In the genomic region with DNA sequence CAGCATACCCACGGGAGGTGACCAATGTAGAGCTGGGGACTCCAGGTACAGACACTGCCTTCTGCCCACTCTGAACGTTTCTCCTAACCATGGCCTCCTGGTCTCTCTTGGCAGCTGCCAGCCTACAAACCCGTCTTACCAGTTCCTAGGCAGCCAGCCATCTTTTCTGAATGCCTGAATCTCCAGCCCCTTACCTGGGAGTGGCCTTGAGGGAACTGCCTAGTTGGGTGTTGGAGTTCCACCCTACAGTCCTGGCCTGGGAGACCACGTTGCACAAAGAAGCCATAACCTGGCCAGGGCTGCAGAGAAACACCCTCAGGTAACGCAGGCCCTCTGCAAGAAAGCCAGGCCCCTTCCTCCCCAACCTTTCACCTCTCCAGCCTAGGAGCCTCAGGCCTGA, we compare ENCODE assay signal across 10 mouse cellular contexts.
DNase-seq lines count a peak whose midpoint lies in the region; ATAC-seq and TF ChIP-seq lines count a peak whose summit lies in the region.
"Had no signal": no experiment of that assay in that cellular context is flagged by ENCODE, and none has a peak within 500 bp of the region (broad histone marks: within the 10 kb centered on the region; RNA-seq: fewer than 3 reads in every experiment).

No protein-coding gene starts in this region.

- ATAC-seq in megakaryocyte-erythroid progenitor cell, adult 5-6 weeks (replicated peaks; ENCODE audit: low FRiP score, low TSS enrichment, poor library complexity, severe bottlenecking), result no peak
- ATAC-seq: forebrain, embryonic 16.5 days had no signal

- peaks cover 49% of the 10 kb centered on the region for H3K27me3 ChIP-seq in midbrain, embryonic 10.5 days (ENCODE audit: low read depth, poor library complexity, severe bottlenecking)

- no peaks in the 10 kb centered on the region for H3K36me3 ChIP-seq in midbrain, embryonic 10.5 days

- H3K27ac ChIP-seq in gastrocnemius, adult 2 months, result peak overlapping the region; percentile 81
- H3K27ac ChIP-seq in midbrain, embryonic 10.5 days (replicated peaks), result no peak overlapping the region

- DNase-seq in gastrocnemius, adult 2 months, result no peak
- no peak for DNase-seq in gastrocnemius, postnatal 36 days
- DNase-seq in gonadal fat pad, adult 2 months (ENCODE audit: low read depth), result peak; percentile 99
- peak; percentile 75 to 90 for DNase-seq in kidney, postnatal 25 days
- peak; percentile 62 for DNase-seq in ovary, postnatal 14 days (ENCODE audit: low spot score)
- no peak for DNase-seq in midbrain, embryonic 10.5 days (ENCODE audit: low spot score)
- DNase-seq in neural tube, embryonic 10.5 days (ENCODE audit: extremely low spot score, low spot score), result no peak
- DNase-seq: layer of hippocampus, adult 9-11 months had no signal

- H3K4me1 ChIP-seq in midbrain, embryonic 10.5 days, result peaks cover 39% of the 10 kb centered on the region

- no peaks in the 10 kb centered on the region for H3K9me3 ChIP-seq in midbrain, embryonic 10.5 days (replicated peaks)

- 72% methylated on average over 5 of the region's 5 CpGs for WGBS in midbrain, embryonic 10.5 days

- TF ChIP-seq CTCF in gastrocnemius, adult 2 months (IDR thresholded peaks at IDR 0.05), result no peak

- no peak overlapping the region for H3K4me3 ChIP-seq in gastrocnemius, adult 2 months
- no peak overlapping the region for H3K4me3 ChIP-seq in midbrain, embryonic 10.5 days

- intact Hi-C loops in gastrocnemius, adult 2 months (cut with DNase I), result no loop called here
- intact Hi-C loops in gastrocnemius, postnatal 36 days (cut with DNase I), result no loop called here

Comparison
In these comparisons a context has a peak if more than half of its experiments do, and no peak if none do; other contexts are left out.
1. DNase-seq: peak in gonadal fat pad, adult 2 months (single experiment), kidney, postnatal 25 days (2 of 2) and ovary, postnatal 14 days (single experiment); none in gastrocnemius, adult 2 months (single experiment), gastrocnemius, postnatal 36 days (0 of 2), midbrain, embryonic 10.5 days (single experiment) and neural tube, embryonic 10.5 days (single experiment).